Mouse (Mus musculus) heart, postnatal 36 days (tissue): Measurements from ENCODE around the gene Baz1a. TPM values are rescaled to one million over a fixed set of nuclear protein-coding genes. Genes with fewer than 3 reads are reported as not detected.
"Not testable (repeated sequence)": the region's sequence is repeated elsewhere in the genome, so short reads cannot be mapped to it uniquely, and the experiment has no call there.

Experiments used
- DNase-seq, 2 experiments: peaks; one replicate each; pipeline ENCODE4 v3.0.0; 2021 to 2022
- intact Hi-C: fragments of 180-260 bp; cut with DNase I; formaldehyde crosslinking; loops from one replicate; pipeline ENCODE4 v1.15.1; 2025
- total RNA-seq, 2 experiments: library from RNA; stranded (reverse); gene quantifications; 2 replicates each; pipeline ENCODE4 v1.2.3; 2021

Baz1a gene
- total RNA-seq, 2 experiments from 2014 or later, result 8.9 to 14.3 TPM

GRCm38 (mm10) chr12:54982935-54983715 lies 31.0 kb downstream of the Baz1a start:
- intact Hi-C loops, result no loop called here
- DNase-seq, result no peak

GRCm38 (mm10) chr12:54981962-54982361 lies 32.2 kb downstream of the Baz1a start:
- intact Hi-C loops, result no loop called here

GRCm38 (mm10) chr12:54980939-54981338 lies 33.2 kb downstream of the Baz1a start:
- DNase-seq, result no peak
- intact Hi-C loops, result no loop called here

More at GRCm38 (mm10) chr12:54981962-54982361, 32.2 kb downstream of the Baz1a start:
- no peak for DNase-seq

GRCm38 (mm10) chr12:54980532-54980931 lies 33.6 kb downstream of the Baz1a start:
- intact Hi-C loops, result no loop called here
- DNase-seq, result no peak

GRCm38 (mm10) chr12:54969033-54969432 lies 45.1 kb downstream of the Baz1a start:
- DNase-seq, result no peak
- intact Hi-C loops, result no loop called here

GRCm38 (mm10) chr12:54965532-54966160 lies 48.5 kb downstream of the Baz1a start:
- intact Hi-C loops, result no loop called here
- no peak for DNase-seq

- DNase-seq, result no peak
- intact Hi-C loops, result no loop called here
These were observed 54.6 kb downstream of the Baz1a start for GRCm38 (mm10) chr12:54959569-54959968.

- intact Hi-C loops, result no loop called here
- no peak for DNase-seq
These were observed 57.2 kb downstream of the Baz1a start for GRCm38 (mm10) chr12:54956974-54957373.

- intact Hi-C loops, result no loop called here
These were observed 57.7 kb downstream of the Baz1a start for GRCm38 (mm10) chr12:54956457-54956856.

GRCm38 (mm10) chr12:54946116-54946515 lies 68.0 kb downstream of the Baz1a start:
- intact Hi-C loops, result no loop called here
- no peak for DNase-seq

More at GRCm38 (mm10) chr12:54956457-54956856, 57.7 kb downstream of the Baz1a start:
- no peak for DNase-seq

GRCm38 (mm10) chr12:54942586-54943157 lies 71.5 kb downstream of the Baz1a start:
- not testable (repeated sequence) for DNase-seq
- intact Hi-C loops, result loop anchor here (5.0 kb wide), 1 partner anchor 45 kb away; the partner anchor contains the start of gene Gm20403

GRCm38 (mm10) chr12:54937581-54938343 lies 76.4 kb downstream of the Baz1a start:
- intact Hi-C loops, DNase-seq: not testable (repeated sequence)

GRCm38 (mm10) chr12:54910387-54910786 lies 103.8 kb downstream of the Baz1a start:
- intact Hi-C loops, result no loop called here
- DNase-seq, result no peak

GRCm38 (mm10) chr12:54892559-54892958 lies 121.6 kb downstream of the Baz1a start:
- DNase-seq, intact Hi-C loops: not testable (repeated sequence)

- DNase-seq, result no peak
- intact Hi-C loops, result no loop called here
These were observed 123.7 kb downstream of the Baz1a start for GRCm38 (mm10) chr12:54890426-54890825.

- DNase-seq, result no peak
- intact Hi-C loops, result no loop called here
These were observed 126.5 kb downstream of the Baz1a start for GRCm38 (mm10) chr12:54887580-54888127.

GRCm38 (mm10) chr12:54879630-54880029 lies 134.5 kb downstream of the Baz1a start:
- DNase-seq, result peak; percentile 70 to 78
- intact Hi-C loops, result loop anchor here (1.0 kb wide), 1 partner anchor 49 kb away; no protein-coding TSS in a partner anchor

- no peak for DNase-seq
- intact Hi-C loops, result loop anchor here (1.0 kb wide), 1 partner anchor 49 kb away; no protein-coding TSS in a partner anchor
These were observed 134.9 kb downstream of the Baz1a start for GRCm38 (mm10) chr12:54879211-54879610.

GRCm38 (mm10) chr12:54877875-54878274 lies 136.3 kb downstream of the Baz1a start:
- no peak for DNase-seq
- intact Hi-C loops, result loop anchor here (2.0 kb wide), 1 partner anchor 15 kb away; the partner anchor contains the start of gene Cfl2

- DNase-seq, result no peak
- intact Hi-C loops, result loop anchor here (2.0 kb wide), 1 partner anchor 14 kb away; the partner anchor contains the start of gene Cfl2
These were observed 137.3 kb downstream of the Baz1a start for GRCm38 (mm10) chr12:54876879-54877278.
